Mouse (Mus musculus): ENCODE results near the gene Adck2.

- TF ChIP-seq CTCF (IDR thresholded peaks at IDR 0.05; ENCODE audit: control insufficient read depth, insufficient read depth, insufficient replicate concordance, low read depth, low read length) = no peak
- TF ChIP-seq POLR2A (IDR thresholded peaks at IDR 0.05; ENCODE audit: control insufficient read depth, low read depth, low read length) = no peak
These were observed 36.4 kb upstream of the Adck2 start for GRCm38 (mm10) chr6:39537276-39537675.
